Mouse (Mus musculus) limb, embryonic 14.5 days (tissue): ENCODE results near the gene Snx30. TPM values are rescaled to one million over a fixed set of nuclear protein-coding genes. Genes with fewer than 3 reads are reported as not detected.

ENCODE experiments used
- ATAC-seq: fragments of 200-750 bp; cut with Nextera tagmentation; 2 replicates; pipeline ENCODE4 v1.8.0; 2017; ENCODE audit warnings: low read depth, moderate number of reproducible peaks, moderate TSS enrichment; ENCODE audit not compliant: low FRiP score
- DNase-seq: peaks from one replicate; pipeline ENCODE4 v3.0.0-alpha.2; 2015; ENCODE audit warnings: low spot score
- H3K27ac ChIP-seq: fragments of 300-500 bp; sonication (generic); replicated peaks from 2 replicates; pipeline ENCODE4 v1.5.1; 2014; ENCODE audit warnings: low read depth, mild to moderate bottlenecking, low read length, moderate library complexity, mixed read lengths
- H3K27me3 ChIP-seq: fragments of 300-500 bp; sonication (generic); 2 replicates; pipeline ENCODE4 v1.6.1; 2014; ENCODE audit warnings: low read length, mixed read lengths; ENCODE audit not compliant: control insufficient read depth, insufficient read depth
- H3K36me3 ChIP-seq: fragments of 300-500 bp; sonication (generic); 2 replicates; pipeline ENCODE4 v1.6.1; 2014; ENCODE audit warnings: mild to moderate bottlenecking, low read length, moderate library complexity, mixed read lengths; ENCODE audit not compliant: control insufficient read depth, insufficient read depth
- H3K4me1 ChIP-seq: fragments of 300-500 bp; sonication (generic); 2 replicates; pipeline ENCODE4 v1.6.1; 2014; ENCODE audit warnings: antibody characterized with exemption, low read length, mixed read lengths; ENCODE audit not compliant: control insufficient read depth, insufficient read depth
- H3K4me2 ChIP-seq: fragments of 300-500 bp; sonication (generic); replicated peaks from 2 replicates; pipeline ENCODE4 v1.6.1; 2014; ENCODE audit warnings: low read depth, mild to moderate bottlenecking, low read length, moderate library complexity; ENCODE audit not compliant: severe bottlenecking
- H3K4me3 ChIP-seq: fragments of 300-500 bp; sonication (generic); replicated peaks from 2 replicates; pipeline ENCODE4 v1.5.1; 2014; ENCODE audit warnings: low read length
- H3K9ac ChIP-seq: fragments of 300-500 bp; sonication (generic); 2 replicates; pipeline ENCODE4 v1.6.1; 2014; ENCODE audit warnings: mild to moderate bottlenecking, low read depth, low read length, moderate library complexity; ENCODE audit not compliant: severe bottlenecking
- H3K9me3 ChIP-seq: fragments of 300-500 bp; sonication (generic); 2 replicates; pipeline ENCODE4 v1.6.1; 2016; ENCODE audit warnings: low read length; ENCODE audit not compliant: control insufficient read depth
- POLR2A ChIP-seq: fragments of 200-500 bp; IDR thresholded peaks from 2 replicates; pipeline ENCODE4 v1.8.0; 2012; ENCODE audit warnings: inconsistent platforms, mild to moderate bottlenecking, moderate library complexity, borderline replicate concordance; ENCODE audit not compliant: insufficient read depth, insufficient read length; ENCODE audit errors: extremely low read depth
- WGBS: fragments of 180-500 bp; shearing (Covaris S2); extraction: QIAGEN DNeasy Blood & Tissue Kit; methylation state at CpG from one replicate; pipeline ENCODE4 v1.1.7; 2014; 5-methylcytosine and 5-hydroxymethylcytosine counted together
- polyA plus RNA-seq, 2 experiments: library from polyadenylated mRNA; depleted of rRNA in 1 of 2; stranded (reverse) in 1 of 2; unstranded in 1 of 2; fragments of >200 nt; fragmentation: Nextera tagmentation in 1 of 2; extraction: Ambion mirVana in 1 of 2; gene quantifications; 2 replicates each; pipeline versions ENCODE4 v1.2.1 to v1.2.3; 2012 to 2014

The Snx30 gene
- polyA plus RNA-seq, 2 experiments: 7.2 to 12.0 TPM

GRCm38 (mm10) chr4:59823470-59823869, 17.8 kb downstream of the Snx30 start:
- no peaks in the 10 kb centered on the region for H3K9me3 ChIP-seq

DNA sequence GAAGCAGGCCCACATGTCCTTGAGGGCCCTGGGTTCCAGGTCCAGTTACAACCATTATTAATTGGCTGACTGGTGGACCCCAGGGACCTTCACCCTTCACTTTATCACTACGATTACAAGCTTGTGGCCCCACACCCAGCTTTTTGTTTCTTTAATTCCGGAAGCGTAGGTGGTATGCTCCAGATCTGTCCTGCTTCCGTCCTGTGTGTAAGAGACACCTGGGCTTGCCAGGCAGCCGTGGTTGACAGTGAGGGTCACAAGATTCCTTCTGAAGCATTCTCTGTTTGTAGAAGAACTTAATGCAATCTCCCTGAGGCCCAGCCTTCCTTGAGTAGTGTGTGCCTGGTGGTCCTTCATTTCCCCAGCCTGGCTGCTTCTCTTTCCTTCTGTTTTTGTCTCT, 19.2 kb downstream of the Snx30 start:
- no peak overlapping the region for H3K4me3 ChIP-seq
- no peak overlapping the region for H3K27ac ChIP-seq
- ATAC-seq (no peak), DNase-seq (no peak)
- no peaks in the 10 kb centered on the region for H3K36me3 ChIP-seq
- peaks cover 4% of the 10 kb centered on the region; the same call in 1 of the 2 replicates for H3K4me1 ChIP-seq
- no peak for TF ChIP-seq POLR2A
- H3K4me2 ChIP-seq: no peak overlapping the region
- H3K9me3 ChIP-seq: no peaks in the 10 kb centered on the region
- H3K27me3 ChIP-seq: no peaks in the 10 kb centered on the region
- no peak overlapping the region for H3K9ac ChIP-seq
- 92% methylated on average over 5 of the region's 5 CpGs for WGBS

More at GRCm38 (mm10) chr4:59823470-59823869, 17.8 kb downstream of the Snx30 start:
- no peak overlapping the region for H3K4me3 ChIP-seq
- no peak for TF ChIP-seq POLR2A
- no peak overlapping the region for H3K4me2 ChIP-seq
- no peaks in the 10 kb centered on the region for H3K27me3 ChIP-seq
- no peak overlapping the region for H3K9ac ChIP-seq
- H3K4me1 ChIP-seq: peaks cover 11% of the 10 kb centered on the region
- WGBS: 50% methylated on average over 7 of the region's 7 CpGs
- H3K27ac ChIP-seq: no peak overlapping the region
- no peaks in the 10 kb centered on the region for H3K36me3 ChIP-seq
- ATAC-seq (no peak), DNase-seq (no peak)

- no peak overlapping the region for H3K27ac ChIP-seq
- no peaks in the 10 kb centered on the region for H3K36me3 ChIP-seq
- no peak for DNase-seq
- ATAC-seq: no peak
- H3K4me1 ChIP-seq: peaks cover 4% of the 10 kb centered on the region; the same call in 1 of the 2 replicates
- no peak for TF ChIP-seq POLR2A
- no peaks in the 10 kb centered on the region for H3K27me3 ChIP-seq
- H3K9me3 ChIP-seq: no peaks in the 10 kb centered on the region
- no peak overlapping the region for H3K9ac ChIP-seq
- 76% methylated on average over 6 of the region's 6 CpGs for WGBS
- H3K4me3 ChIP-seq: no peak overlapping the region
- H3K4me2 ChIP-seq: no peak overlapping the region
These were observed 20.0 kb downstream of the Snx30 start for GRCm38 (mm10) chr4:59825634-59826033.

- H3K27ac ChIP-seq: no peak overlapping the region
- no peak overlapping the region for H3K4me3 ChIP-seq
- H3K9me3 ChIP-seq: no peaks in the 10 kb centered on the region
- H3K9ac ChIP-seq: no peak overlapping the region
- H3K27me3 ChIP-seq: no peaks in the 10 kb centered on the region
- ATAC-seq (no peak), DNase-seq (no peak)
- no peaks in the 10 kb centered on the region for H3K36me3 ChIP-seq
- H3K4me2 ChIP-seq: no peak overlapping the region
- 96% methylated on average over 5 of the region's 5 CpGs for WGBS
- TF ChIP-seq POLR2A: no peak
- H3K4me1 ChIP-seq: peaks cover 4% of the 10 kb centered on the region; the same call in 1 of the 2 replicates
These were observed 20.7 kb downstream of the Snx30 start for GRCm38 (mm10) chr4:59826381-59826780.

- Histone ChIP-seq H3K9ac (no peak overlapping the region), H3K4me3 (no peak overlapping the region), H3K27ac (no peak overlapping the region), H3K4me2 (no peak overlapping the region), H3K4me1 (no peaks in the 10 kb centered on the region), H3K36me3 (no peaks in the 10 kb centered on the region), H3K9me3 (no peaks in the 10 kb centered on the region), H3K27me3 (no peaks in the 10 kb centered on the region)
- ATAC-seq (no peak), DNase-seq (no peak)
- no peak for TF ChIP-seq POLR2A
- 79% methylated on average over 4 of the region's 4 CpGs for WGBS
These were observed 23.4 kb downstream of the Snx30 start for GRCm38 (mm10) chr4:59829072-59829471.

- Histone ChIP-seq H3K4me2 (no peak overlapping the region), H3K9ac (no peak overlapping the region), H3K4me3 (no peak overlapping the region), H3K27ac (no peak overlapping the region), H3K4me1 (no peaks in the 10 kb centered on the region), H3K9me3 (no peaks in the 10 kb centered on the region), H3K27me3 (no peaks in the 10 kb centered on the region), H3K36me3 (no peaks in the 10 kb centered on the region)
- DNase-seq (no peak), ATAC-seq (no peak)
- 84% methylated on average over 5 of the region's 5 CpGs for WGBS
- no peak for TF ChIP-seq POLR2A
These were observed 25.4 kb downstream of the Snx30 start for GRCm38 (mm10) chr4:59831038-59831437.
